Mouse (Mus musculus) heart, embryonic 14.5 days (tissue): ENCODE measurements around the gene Fam222a. TPM values are rescaled to one million over a fixed set of nuclear protein-coding genes. Genes with fewer than 3 reads are reported as not detected.
A peak's percentile ranks its signal among the peaks of the same experiment; 100 is the strongest.

Experiments used
- ATAC-seq: fragments of 200-750 bp; cut with Nextera tagmentation; 2 replicates; pipeline ENCODE4 v1.8.0; 2017; ENCODE audit warnings: low read depth, moderate TSS enrichment; ENCODE audit not compliant: insufficient number of reproducible peaks, insufficient read depth, low FRiP score
- H3K27ac ChIP-seq, 2 experiments: fragments of 200-500 bp in 1 of 2; fragments of 300-500 bp in 1 of 2; sonication (generic) in 1 of 2; replicated peaks in 1 of 2; 2 replicates each; pipeline ENCODE4 v1.5.1; 2012 to 2014; ENCODE audit warnings: low read depth in 2 of 2, low read length in 2 of 2, control low read depth in 1 of 2, mild to moderate bottlenecking in 1 of 2, mixed read lengths in 1 of 2; ENCODE audit not compliant: control insufficient read depth in 1 of 2, insufficient read depth in 1 of 2
- H3K27me3 ChIP-seq: fragments of 300-500 bp; sonication (generic); 2 replicates; pipeline ENCODE4 v1.6.1; 2014; ENCODE audit warnings: mild to moderate bottlenecking, low read length, control low read depth; ENCODE audit not compliant: control insufficient read depth, insufficient read depth
- H3K36me3 ChIP-seq: fragments of 300-500 bp; sonication (generic); 2 replicates; pipeline ENCODE4 v1.6.1; 2014; ENCODE audit warnings: mild to moderate bottlenecking, control low read depth, low read length, mixed read lengths; ENCODE audit not compliant: control insufficient read depth, insufficient read depth
- H3K4me1 ChIP-seq, 2 experiments: fragments of 200-500 bp in 1 of 2; fragments of 300-500 bp in 1 of 2; sonication (generic) in 1 of 2; 2 replicates each; pipeline ENCODE4 v1.6.1; 2012 to 2014; ENCODE audit warnings: low read length in 2 of 2, control low read depth in 1 of 2, mixed read lengths in 1 of 2; ENCODE audit not compliant: control insufficient read depth in 2 of 2, insufficient read depth in 2 of 2
- H3K4me2 ChIP-seq: fragments of 300-500 bp; sonication (generic); 2 replicates; pipeline ENCODE4 v1.6.1; 2014; ENCODE audit warnings: mild to moderate bottlenecking, low read length
- H3K4me3 ChIP-seq, 2 experiments: fragments of 200-500 bp in 1 of 2; fragments of 300-500 bp in 1 of 2; sonication (generic) in 1 of 2; 2 replicates each; pipeline ENCODE4 v1.5.1; 2012 to 2014; ENCODE audit warnings: low read length in 2 of 2, mild to moderate bottlenecking in 2 of 2, control low read depth in 1 of 2, low read depth in 1 of 2, moderate library complexity in 1 of 2; ENCODE audit not compliant: control insufficient read depth in 1 of 2, insufficient read depth in 1 of 2
- H3K9ac ChIP-seq: fragments of 300-500 bp; sonication (generic); 2 replicates; pipeline ENCODE4 v1.6.1; 2014; ENCODE audit warnings: mild to moderate bottlenecking, low read length
- H3K9me3 ChIP-seq: fragments of 300-500 bp; sonication (generic); 2 replicates; pipeline ENCODE4 v1.6.1; 2016; ENCODE audit warnings: low read length, control low read depth; ENCODE audit not compliant: control insufficient read depth
- WGBS: fragments of 180-500 bp; shearing (Covaris S2); extraction: QIAGEN DNeasy Blood & Tissue Kit; methylation state at CpG from one replicate; pipeline ENCODE4 v1.1.7; 2014; 5-methylcytosine and 5-hydroxymethylcytosine counted together
- polyA plus RNA-seq: library from polyadenylated mRNA; unstranded; fragments of >200 nt; fragmentation: Nextera tagmentation; extraction: Ambion mirVana; gene quantifications from 2 replicates; pipeline ENCODE4 v1.2.1, GENCODE M21; 2014

Gene Fam222a
- polyA plus RNA-seq, 1 experiment from 2014 or later = 0.96 TPM

- Histone ChIP-seq H3K27me3 (no peaks in the 10 kb centered on the region), H3K4me2 (no peak overlapping the region), H3K9ac (no peak overlapping the region), H3K4me3 (no peak overlapping the region), H3K27ac (no peak overlapping the region), H3K9me3 (no peaks in the 10 kb centered on the region), H3K36me3 (no peaks in the 10 kb centered on the region), H3K4me1 (peaks cover 22 to 23% of the 10 kb centered on the region in 2 experiments)
- 45% methylated on average over 6 of the region's 6 CpGs for WGBS
- no peak for ATAC-seq
These were observed 29.8 kb downstream of the Fam222a start for GRCm38 (mm10) chr5:114597652-114598051.

GRCm38 (mm10) chr5:114602012-114602411, 34.2 kb downstream of the Fam222a start:
- WGBS = 75% methylated on average over 8 of the region's 8 CpGs
- H3K27ac ChIP-seq = no peak overlapping the region
- no peak overlapping the region for H3K4me3 ChIP-seq
- H3K4me1 ChIP-seq = peaks cover 4% of the 10 kb centered on the region in 2 experiments; a peak in 2 of 4 replicates
- H3K36me3 ChIP-seq = no peaks in the 10 kb centered on the region
- no peak for ATAC-seq
- no peaks in the 10 kb centered on the region for H3K27me3 ChIP-seq
- H3K4me2 ChIP-seq = no peak overlapping the region
- no peak overlapping the region for H3K9ac ChIP-seq
- H3K9me3 ChIP-seq = no peaks in the 10 kb centered on the region

GRCm38 (mm10) chr5:114603975-114604374, 36.2 kb downstream of the Fam222a start:
- no peak overlapping the region for H3K4me3 ChIP-seq
- H3K27me3 ChIP-seq = no peaks in the 10 kb centered on the region
- whole genome bisulfite sequencing = 77% methylated on average over 5 of the region's 5 CpGs
- H3K36me3 ChIP-seq = no peaks in the 10 kb centered on the region
- ATAC-seq = no peak
- H3K4me1 ChIP-seq = peaks cover 7 to 10% of the 10 kb centered on the region in 2 experiments; a peak in 3 of 4 replicates
- H3K9me3 ChIP-seq = no peaks in the 10 kb centered on the region
- H3K27ac ChIP-seq = no peak overlapping the region
- H3K4me2 ChIP-seq = no peak overlapping the region
- H3K9ac ChIP-seq = no peak overlapping the region

- ATAC-seq = no peak
- Histone ChIP-seq H3K9ac (no peak overlapping the region), H3K27me3 (peaks cover 5% of the 10 kb centered on the region; the same call in 1 of the 2 replicates), H3K27ac (no peak overlapping the region), H3K9me3 (no peaks in the 10 kb centered on the region), H3K4me3 (no peak overlapping the region), H3K36me3 (no peaks in the 10 kb centered on the region), H3K4me2 (no peak overlapping the region), H3K4me1 (peaks cover 7 to 10% of the 10 kb centered on the region in 2 experiments; a peak in 3 of 4 replicates)
- 41% methylated on average over 11 of the region's 11 CpGs for WGBS
These were observed 37.0 kb downstream of the Fam222a start for GRCm38 (mm10) chr5:114604781-114605290.

GRCm38 (mm10) chr5:114605981-114606380, 38.2 kb downstream of the Fam222a start:
- H3K9ac ChIP-seq = no peak overlapping the region
- H3K9me3 ChIP-seq = no peaks in the 10 kb centered on the region
- H3K36me3 ChIP-seq = no peaks in the 10 kb centered on the region
- H3K4me2 ChIP-seq = no peak overlapping the region
- no peak overlapping the region for H3K27ac ChIP-seq
- H3K27me3 ChIP-seq = peaks cover 5% of the 10 kb centered on the region
- ATAC-seq = no peak
- 73% methylated on average over 6 of the region's 6 CpGs for WGBS
- peaks cover 7 to 10% of the 10 kb centered on the region in 2 experiments; a peak in 3 of 4 replicates for H3K4me1 ChIP-seq
- H3K4me3 ChIP-seq = no peak overlapping the region

- no peak for ATAC-seq
- Histone ChIP-seq H3K27me3 (peaks cover 7% of the 10 kb centered on the region), H3K9me3 (no peaks in the 10 kb centered on the region), H3K4me2 (no peak overlapping the region), H3K4me1 (peaks cover 7 to 10% of the 10 kb centered on the region in 2 experiments; a peak in 3 of 4 replicates), H3K9ac (peak overlapping the region; percentile 14; the same call in 1 of the 2 replicates), H3K27ac (no peak overlapping the region), H3K36me3 (no peaks in the 10 kb centered on the region), H3K4me3 (no peak overlapping the region)
- WGBS = 59% methylated on average over 8 of the region's 8 CpGs
These were observed 39.8 kb downstream of the Fam222a start for GRCm38 (mm10) chr5:114607651-114608050.

- Histone ChIP-seq H3K27ac (no peak overlapping the region), H3K27me3 (peaks cover 10% of the 10 kb centered on the region), H3K4me3 (no peak overlapping the region), H3K36me3 (no peaks in the 10 kb centered on the region), H3K4me1 (peaks cover 7 to 10% of the 10 kb centered on the region in 2 experiments; a peak in 3 of 4 replicates), H3K4me2 (no peak overlapping the region), H3K9me3 (no peaks in the 10 kb centered on the region), H3K9ac (no peak overlapping the region)
- WGBS = 14% methylated on average over 12 of the region's 12 CpGs
- ATAC-seq = no peak
These were observed 40.7 kb downstream of the Fam222a start for GRCm38 (mm10) chr5:114608516-114608915.

GRCm38 (mm10) chr5:114611256-114611655, 43.4 kb downstream of the Fam222a start:
- Histone ChIP-seq H3K27me3 (peaks cover 10% of the 10 kb centered on the region), H3K9ac (no peak overlapping the region), H3K4me3 (no peak overlapping the region), H3K9me3 (no peaks in the 10 kb centered on the region), H3K36me3 (no peaks in the 10 kb centered on the region), H3K4me1 (peaks cover 7 to 10% of the 10 kb centered on the region in 2 experiments; a peak in 3 of 4 replicates), H3K4me2 (no peak overlapping the region), H3K27ac (no peak overlapping the region)
- no peak for ATAC-seq
- WGBS = 79% methylated on average over 10 of the region's 10 CpGs
